Mouse (Mus musculus) CD4-positive, CD25-positive, alpha-beta regulatory T cell, adult 4 months (primary cell): ENCODE results near the gene 4930507D05Rik. TPM values are rescaled to one million over a fixed set of nuclear protein-coding genes. Genes with fewer than 3 reads are reported as not detected.
"Not testable (repeated sequence)": the region's sequence is repeated elsewhere in the genome, so short reads cannot be mapped to it uniquely, and the experiment has no call there.

ENCODE experiments used
- ATAC-seq: one replicate; pipeline ENCODE4 v1.8.0; 2017
- polyA plus RNA-seq, 2 experiments: library from polyadenylated mRNA; unstranded; fragments of 100-300 nt; shearing (Covaris generic); gene quantifications; one replicate each; pipeline ENCODE4 v1.2.1; 2017

The 4930507D05Rik gene
- not detected for polyA plus RNA-seq

- peak; percentile 90 for ATAC-seq
These were observed at the start of gene 4930507D05Rik, which contains the start of gene Supv3l1 for GRCm38 (mm10) chr10:62449364-62450279. Gene 4930507D05Rik, plus strand, starts transcription at chr10:62449489. Gene Supv3l1, minus strand, starts transcription at chr10:62449738.

GRCm38 (mm10) chr10:62401641-62402111 is 47.6 kb upstream of the 4930507D05Rik start:
- no peak for ATAC-seq

- ATAC-seq = peak; percentile 57
These were observed 44.4 kb upstream of the 4930507D05Rik start for GRCm38 (mm10) chr10:62404901-62405300.

- peak; percentile 84 for ATAC-seq
These were observed 38.3 kb upstream of the 4930507D05Rik start for GRCm38 (mm10) chr10:62410943-62411342.

- ATAC-seq = no peak
These were observed 37.6 kb upstream of the 4930507D05Rik start for GRCm38 (mm10) chr10:62411431-62412410.

GRCm38 (mm10) chr10:62412906-62413605 is 36.2 kb upstream of the 4930507D05Rik start:
- no peak for ATAC-seq

GRCm38 (mm10) chr10:62413606-62413982 is 35.7 kb upstream of the 4930507D05Rik start:
- ATAC-seq = no peak

GRCm38 (mm10) chr10:62418831-62419356 is 30.4 kb upstream of the 4930507D05Rik start:
- no peak for ATAC-seq

- ATAC-seq = no peak
These were observed 29.9 kb upstream of the 4930507D05Rik start for GRCm38 (mm10) chr10:62419422-62419821.

GRCm38 (mm10) chr10:62420399-62420798 is 28.9 kb upstream of the 4930507D05Rik start:
- no peak for ATAC-seq

- ATAC-seq = no peak
These were observed 28.2 kb upstream of the 4930507D05Rik start for GRCm38 (mm10) chr10:62421127-62421526.

- no peak for ATAC-seq
These were observed 27.0 kb upstream of the 4930507D05Rik start, which contains the start of gene Hkdc1 for GRCm38 (mm10) chr10:62422255-62422654. Gene Hkdc1, minus strand, starts transcription at chr10:62422491.

- ATAC-seq = no peak
These were observed 24.0 kb upstream of the 4930507D05Rik start for GRCm38 (mm10) chr10:62425081-62425871.

GRCm38 (mm10) chr10:62430427-62430826 is 18.9 kb upstream of the 4930507D05Rik start:
- ATAC-seq = no peak

- ATAC-seq = no peak
These were observed 971 bp downstream of the 4930507D05Rik start for GRCm38 (mm10) chr10:62450280-62450640.

- not testable (repeated sequence) for ATAC-seq
These were observed 2.7 kb downstream of the 4930507D05Rik start for GRCm38 (mm10) chr10:62452001-62452400.

GRCm38 (mm10) chr10:62461321-62461720 is 12.0 kb downstream of the 4930507D05Rik start:
- no peak for ATAC-seq

- no peak for ATAC-seq
These were observed 20.4 kb downstream of the 4930507D05Rik start for GRCm38 (mm10) chr10:62469736-62470135.

GRCm38 (mm10) chr10:62471105-62471504 is 21.8 kb downstream of the 4930507D05Rik start:
- ATAC-seq = no peak

GRCm38 (mm10) chr10:62474944-62475343 is 25.7 kb downstream of the 4930507D05Rik start:
- ATAC-seq = no peak

GRCm38 (mm10) chr10:62476980-62477379 is 27.7 kb downstream of the 4930507D05Rik start:
- no peak for ATAC-seq
